Mouse (Mus musculus) embryonic facial prominence, embryonic 14.5 days (tissue): ENCODE results near the gene Rprml. TPM values are rescaled to one million over a fixed set of nuclear protein-coding genes. Genes with fewer than 3 reads are reported as not detected.
"Not testable (repeated sequence)": the region's sequence is repeated elsewhere in the genome, so short reads cannot be mapped to it uniquely, and the experiment has no call there.

Experiments used
- ATAC-seq: fragments of 200-750 bp; cut with Nextera tagmentation; 2 replicates; pipeline ENCODE4 v1.8.0; 2017; ENCODE audit warnings: low read depth, moderate number of reproducible peaks, moderate TSS enrichment
- DNase-seq: peaks from one replicate; pipeline ENCODE4 v3.0.0-alpha.2; 2015; ENCODE audit warnings: low spot score
- H3K27ac ChIP-seq: fragments of 300-500 bp; sonication (generic); replicated peaks from 2 replicates; pipeline ENCODE4 v1.5.1; 2014; ENCODE audit warnings: low read depth, mild to moderate bottlenecking, low read length, moderate library complexity
- H3K27me3 ChIP-seq: fragments of 300-500 bp; sonication (generic); replicated peaks from 2 replicates; pipeline ENCODE4 v1.6.1; 2014; ENCODE audit warnings: low read length; ENCODE audit not compliant: control insufficient read depth, insufficient read depth
- H3K36me3 ChIP-seq: fragments of 300-500 bp; sonication (generic); 2 replicates; pipeline ENCODE4 v1.6.1; 2014; ENCODE audit warnings: low read length, mixed read lengths; ENCODE audit not compliant: control insufficient read depth, insufficient read depth
- H3K4me1 ChIP-seq: fragments of 300-500 bp; sonication (generic); 2 replicates; pipeline ENCODE4 v1.6.1; 2014; ENCODE audit warnings: antibody characterized with exemption, low read length; ENCODE audit not compliant: control insufficient read depth, insufficient read depth
- H3K4me2 ChIP-seq: fragments of 300-500 bp; sonication (generic); 2 replicates; pipeline ENCODE4 v1.6.1; 2014; ENCODE audit warnings: low read depth, mild to moderate bottlenecking, low read length, moderate library complexity, mixed read lengths
- H3K4me3 ChIP-seq: fragments of 300-500 bp; sonication (generic); 2 replicates; pipeline ENCODE4 v1.5.1; 2014; ENCODE audit warnings: low read depth, mild to moderate bottlenecking, low read length
- H3K9ac ChIP-seq: fragments of 300-500 bp; sonication (generic); 2 replicates; pipeline ENCODE4 v1.6.1; 2014; ENCODE audit warnings: low read depth, mild to moderate bottlenecking, low read length, moderate library complexity, mixed read lengths
- H3K9me3 ChIP-seq: fragments of 300-500 bp; sonication (generic); 2 replicates; pipeline ENCODE4 v1.6.1; 2016; ENCODE audit warnings: low read length; ENCODE audit not compliant: control insufficient read depth
- WGBS: fragments of 180-500 bp; shearing (Covaris S2); extraction: QIAGEN DNeasy Blood & Tissue Kit; methylation state at CpG from one replicate; pipeline ENCODE4 v1.1.7; 2014; 5-methylcytosine and 5-hydroxymethylcytosine counted together
- polyA plus RNA-seq: library from polyadenylated mRNA; unstranded; fragments of >200 nt; fragmentation: Nextera tagmentation; extraction: Ambion mirVana; gene quantifications from 2 replicates; pipeline ENCODE4 v1.2.1, GENCODE M21; 2014

The Rprml gene
- polyA plus RNA-seq, 1 experiment from 2014 or later: not detected

- no peak overlapping the region for H3K27ac ChIP-seq
- H3K4me2 ChIP-seq: no peak overlapping the region
- H3K36me3 ChIP-seq: no peaks in the 10 kb centered on the region
- ATAC-seq: no peak
- no peak for DNase-seq
- no peak overlapping the region for H3K4me3 ChIP-seq
- no peaks in the 10 kb centered on the region for H3K27me3 ChIP-seq
- H3K9me3 ChIP-seq: no peaks in the 10 kb centered on the region
- 53% methylated on average over 13 of the region's 13 CpGs for WGBS
- H3K9ac ChIP-seq: no peak overlapping the region
- peaks cover 10% of the 10 kb centered on the region; the same call in 1 of the 2 replicates for H3K4me1 ChIP-seq
Observed at GRCm38 (mm10) chr11:103666907-103667426, 17.6 kb downstream of the Rprml start.

DNA sequence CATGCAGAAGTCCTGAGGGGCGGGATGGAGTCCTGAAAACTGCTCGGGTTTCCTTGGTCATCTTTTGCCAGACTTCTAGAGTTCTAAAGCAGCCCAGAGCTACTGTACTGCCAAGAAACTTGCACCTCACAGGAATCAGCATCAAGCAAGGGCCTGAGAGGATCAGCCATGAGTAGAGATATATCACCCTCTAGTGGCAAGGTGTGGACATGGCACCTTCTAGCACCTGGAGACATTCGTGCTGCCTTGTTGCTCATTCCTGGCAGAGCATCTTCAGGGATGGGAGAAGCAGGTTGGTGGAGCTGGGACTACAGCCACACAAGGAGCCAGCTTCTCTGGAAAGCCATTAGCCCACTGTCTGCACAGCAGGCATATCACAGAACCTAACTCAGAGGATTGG is 26.2 kb downstream of the Rprml start:
- WGBS: 37% methylated on average over 3 of the region's 3 CpGs
- Histone ChIP-seq H3K27ac (no peak overlapping the region), H3K36me3 (peaks cover 37% of the 10 kb centered on the region), H3K4me2 (no peak overlapping the region), H3K4me1 (no peaks in the 10 kb centered on the region), H3K9ac (no peak overlapping the region), H3K9me3 (no peaks in the 10 kb centered on the region), H3K4me3 (no peak overlapping the region), H3K27me3 (no peaks in the 10 kb centered on the region)
- DNase-seq (peak; percentile 65), ATAC-seq (no peak)

DNA sequence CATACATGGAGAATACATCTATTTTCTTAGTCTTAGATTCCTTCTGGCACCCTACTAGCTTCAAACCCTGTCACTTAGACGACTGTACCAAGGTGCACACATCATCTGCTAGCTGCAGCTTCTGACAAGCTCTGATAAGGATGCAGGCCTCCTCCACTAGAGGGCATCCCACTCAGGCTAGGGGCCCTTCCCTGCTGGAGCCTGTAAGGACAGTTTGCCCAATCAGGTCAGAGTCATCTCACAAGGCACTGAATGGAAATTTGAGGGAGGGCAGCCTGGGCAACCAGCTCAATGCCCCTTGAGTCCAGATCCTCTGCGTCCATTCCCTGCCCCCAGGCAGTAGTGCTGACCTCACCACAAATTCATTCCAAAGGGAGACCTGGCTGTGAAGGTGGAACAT is 27.7 kb downstream of the Rprml start:
- ATAC-seq, H3K4me1 ChIP-seq, H3K9ac ChIP-seq, H3K27ac ChIP-seq, H3K4me2 ChIP-seq, DNase-seq, H3K9me3 ChIP-seq, H3K27me3 ChIP-seq, H3K4me3 ChIP-seq: not testable (repeated sequence)
- WGBS: 35% methylated on average over 2 of the region's 2 CpGs
- peaks cover 51% of the 10 kb centered on the region for H3K36me3 ChIP-seq

DNA sequence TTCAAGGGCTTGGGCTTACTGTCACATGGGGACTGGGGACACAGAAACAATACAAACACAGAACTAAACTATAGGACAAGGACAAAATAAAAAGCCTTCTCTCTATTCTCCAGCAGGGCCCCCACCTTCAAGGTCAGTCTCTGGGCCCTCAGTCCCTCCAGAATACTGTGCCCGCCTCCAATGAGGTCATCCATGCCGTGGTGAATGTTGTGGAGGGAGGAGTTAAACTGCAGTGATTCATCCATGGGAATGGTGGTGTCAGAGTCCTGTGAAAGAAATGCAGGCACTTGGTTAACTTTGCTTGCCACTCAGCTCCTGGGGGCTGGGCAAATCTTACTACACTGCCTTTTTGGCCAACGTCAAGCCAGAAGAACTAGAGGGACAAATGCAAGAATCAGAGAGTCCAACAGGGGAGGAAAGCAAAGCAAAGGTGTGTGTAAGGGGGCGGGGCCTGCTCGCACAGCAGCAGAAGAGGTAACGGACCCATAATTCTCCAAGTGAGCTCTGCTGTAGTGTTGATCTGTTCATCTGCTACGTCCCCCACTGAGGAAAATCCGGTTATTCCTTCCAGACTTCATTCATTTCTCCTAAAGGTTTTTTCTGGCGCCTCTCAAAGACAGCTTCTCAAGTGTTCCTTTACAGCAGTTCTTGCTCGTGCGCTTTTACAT is 34.4 kb downstream of the Rprml start:
- no peaks in the 10 kb centered on the region for H3K9me3 ChIP-seq
- H3K4me2 ChIP-seq: no peak overlapping the region
- H3K36me3 ChIP-seq: peaks cover 96% of the 10 kb centered on the region
- H3K27ac ChIP-seq: no peak overlapping the region
- no peak overlapping the region for H3K4me3 ChIP-seq
- H3K27me3 ChIP-seq: no peaks in the 10 kb centered on the region
- DNase-seq (no peak), ATAC-seq (no peak)
- 83% methylated on average over 11 of the region's 11 CpGs for WGBS
- no peaks in the 10 kb centered on the region for H3K4me1 ChIP-seq
- H3K9ac ChIP-seq: no peak overlapping the region

DNA sequence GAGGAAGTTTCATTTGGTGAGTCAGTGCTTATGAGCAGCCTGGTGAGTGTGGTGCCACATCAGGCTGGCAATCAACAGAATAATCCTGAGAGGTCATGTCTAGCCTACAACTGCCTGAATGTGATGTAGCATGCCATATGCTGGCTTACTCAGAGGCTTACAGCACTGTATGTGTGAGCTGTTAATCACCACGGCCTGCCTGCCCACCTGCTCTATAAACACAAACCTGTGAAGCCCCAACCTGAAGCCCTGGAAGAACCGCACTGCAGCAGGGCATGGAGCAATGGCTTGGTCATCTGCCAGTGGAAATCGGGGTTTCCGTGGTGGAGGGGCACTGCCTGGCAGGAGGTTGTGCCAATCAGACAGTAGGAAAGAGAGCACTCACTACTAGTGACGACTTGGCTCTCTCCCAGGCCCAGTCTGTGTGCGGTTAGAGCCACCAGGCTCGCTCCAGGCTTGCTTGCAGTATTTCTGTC is 35.9 kb downstream of the Rprml start:
- WGBS: 81% methylated on average over 7 of the region's 7 CpGs
- no peak overlapping the region for H3K27ac ChIP-seq
- peaks cover 85% of the 10 kb centered on the region for H3K36me3 ChIP-seq

GRCm38 (mm10) chr11:103686706-103687105 is 37.3 kb downstream of the Rprml start:
- DNase-seq (no peak), ATAC-seq (0 out of 2 replicates have a peak, but pooled peaks have one; percentile 9)
- no peaks in the 10 kb centered on the region for H3K9me3 ChIP-seq
- H3K27me3 ChIP-seq: no peaks in the 10 kb centered on the region
- no peak overlapping the region for H3K27ac ChIP-seq
- H3K4me3 ChIP-seq: no peak overlapping the region
- no peak overlapping the region for H3K4me2 ChIP-seq
- H3K36me3 ChIP-seq: peaks cover 75% of the 10 kb centered on the region
- H3K4me1 ChIP-seq: no peaks in the 10 kb centered on the region
- 59% methylated on average over 6 of the region's 6 CpGs for WGBS
- no peak overlapping the region for H3K9ac ChIP-seq

More for the DNA sequence above, 35.9 kb downstream of the Rprml start:
- Histone ChIP-seq H3K27me3 (no peaks in the 10 kb centered on the region), H3K4me3 (no peak overlapping the region), H3K9me3 (no peaks in the 10 kb centered on the region), H3K4me2 (no peak overlapping the region), H3K9ac (no peak overlapping the region), H3K4me1 (no peaks in the 10 kb centered on the region)
- DNase-seq: no peak
- ATAC-seq: no peak

DNA sequence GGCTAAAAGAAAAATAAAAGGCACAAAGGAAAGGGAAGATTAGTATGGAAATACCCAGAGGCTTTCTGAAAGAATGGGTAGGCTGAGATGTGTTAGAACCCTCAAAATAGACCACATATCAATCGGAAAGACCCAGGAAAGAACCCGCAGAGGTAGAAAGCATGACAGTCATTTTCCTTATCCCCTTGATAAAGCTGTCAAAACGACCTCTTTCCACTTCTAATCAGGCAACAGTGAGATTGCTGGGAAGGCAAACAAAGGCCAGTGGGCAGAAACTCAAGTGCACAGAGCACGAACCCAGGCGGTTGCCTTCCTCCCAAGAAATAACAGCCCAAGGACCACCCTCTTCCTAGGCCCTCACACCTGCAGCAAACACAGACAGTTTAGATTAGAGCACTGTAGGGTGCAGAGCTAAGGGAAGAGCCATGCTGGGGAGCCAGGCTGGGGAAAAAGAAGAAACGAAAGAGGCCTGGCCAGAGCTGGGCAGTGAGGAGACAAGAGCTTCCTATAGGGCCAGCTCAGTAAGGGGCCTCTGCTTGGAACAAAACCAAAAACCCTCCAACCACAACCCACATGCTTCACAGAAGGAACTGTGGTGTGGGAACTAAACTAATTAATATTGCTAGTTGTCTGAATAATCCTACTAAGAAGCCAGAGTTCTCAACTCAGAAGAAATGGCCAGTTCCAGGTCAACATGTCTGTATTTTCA is 39.1 kb downstream of the Rprml start:
- WGBS: 56% methylated on average over 6 of the region's 6 CpGs
- Histone ChIP-seq H3K9ac (no peak overlapping the region), H3K9me3 (no peaks in the 10 kb centered on the region), H3K4me2 (no peak overlapping the region), H3K27me3 (no peaks in the 10 kb centered on the region), H3K27ac (no peak overlapping the region), H3K4me1 (no peaks in the 10 kb centered on the region), H3K4me3 (no peak overlapping the region), H3K36me3 (peaks cover 58% of the 10 kb centered on the region)
- no peak for ATAC-seq
- DNase-seq: no peak

GRCm38 (mm10) chr11:103688980-103689378 is 39.6 kb downstream of the Rprml start:
- Histone ChIP-seq H3K4me2 (no peak overlapping the region), H3K4me1 (no peaks in the 10 kb centered on the region), H3K9ac (no peak overlapping the region), H3K27ac (no peak overlapping the region), H3K36me3 (peaks cover 53% of the 10 kb centered on the region), H3K9me3 (no peaks in the 10 kb centered on the region), H3K27me3 (no peaks in the 10 kb centered on the region), H3K4me3 (no peak overlapping the region)
- ATAC-seq (no peak), DNase-seq (no peak)
- 18% methylated on average over 3 of the region's 3 CpGs for WGBS
